Mouse (Mus musculus) MEL (cell line): ENCODE measurements around the gene Tmem108.

Experiments
- CHD1 ChIP-seq: IDR thresholded peaks from 2 replicates; pipeline ENCODE4 v1.6.1; 2012; ENCODE audit warnings: low read depth, mild to moderate bottlenecking, inconsistent platforms, low read length, improper control_type of control experiment
- CHD2 ChIP-seq: IDR thresholded peaks from 2 replicates; pipeline ENCODE4 v1.6.1; 2011; ENCODE audit warnings: low read length, improper control_type of control experiment
- CTCF ChIP-seq, 3 experiments: IDR thresholded peaks in 2 of 3; conservative IDR thresholded peaks in 1 of 3; 2 replicates each; pipeline ENCODE4 v1.5.1; 2011 to 2012; ENCODE audit warnings: low read length in 3 of 3, low read depth in 2 of 3, mild to moderate bottlenecking in 2 of 3, improper control_type of control experiment in 1 of 3, inconsistent platforms in 1 of 3, mixed read lengths in 1 of 3, moderate library complexity in 1 of 3; ENCODE audit not compliant: control insufficient read depth in 1 of 3, insufficient read depth in 1 of 3, poor library complexity in 1 of 3, severe bottlenecking in 1 of 3
- E2F4 ChIP-seq: IDR thresholded peaks from 2 replicates; pipeline ENCODE4 v1.6.1; 2011; ENCODE audit warnings: low read depth, low read length, improper control_type of control experiment, borderline replicate concordance
- ELF1 ChIP-seq: IDR thresholded peaks from 2 replicates; pipeline ENCODE4 v1.6.1; 2014; ENCODE audit warnings: low read depth, mild to moderate bottlenecking, inconsistent platforms, low read length, improper control_type of control experiment, moderate library complexity
- GATA1 ChIP-seq: IDR thresholded peaks from 2 replicates; pipeline ENCODE4 v1.6.1; 2011; ENCODE audit warnings: low read depth, low read length, improper control_type of control experiment
- MXI1 ChIP-seq: IDR thresholded peaks from 2 replicates; pipeline ENCODE4 v1.6.1; 2011; ENCODE audit warnings: mild to moderate bottlenecking, low read depth, low read length, improper control_type of control experiment
- NELFE ChIP-seq: IDR thresholded peaks from 2 replicates; pipeline ENCODE4 v1.6.1; 2011; ENCODE audit warnings: low read depth, low read length, improper control_type of control experiment
- POLR2A ChIP-seq, 2 experiments: IDR thresholded peaks; 2 replicates each; pipeline ENCODE4 v1.6.1; 2011 to 2012; ENCODE audit warnings: low read length in 2 of 2, mild to moderate bottlenecking in 2 of 2, control low read depth in 1 of 2, improper control_type of control experiment in 1 of 2, low read depth in 1 of 2, moderate library complexity in 1 of 2; ENCODE audit not compliant: control insufficient read depth in 1 of 2, insufficient read depth in 1 of 2, poor library complexity in 1 of 2
- POLR2AphosphoS2 ChIP-seq: IDR thresholded peaks from 2 replicates; pipeline ENCODE4 v1.6.1; 2011; ENCODE audit warnings: low read length, improper control_type of control experiment
- UBTF ChIP-seq: IDR thresholded peaks from 2 replicates; pipeline ENCODE4 v1.6.1; 2012; ENCODE audit warnings: low read depth, mild to moderate bottlenecking, inconsistent platforms, low read length, improper control_type of control experiment, moderate library complexity, borderline replicate concordance; ENCODE audit not compliant: insufficient read depth
- USF1 ChIP-seq: IDR thresholded peaks from 2 replicates; pipeline ENCODE4 v1.6.1; 2014; ENCODE audit warnings: low read depth, mild to moderate bottlenecking, inconsistent platforms, low read length, improper control_type of control experiment, moderate library complexity
- ZNF384 ChIP-seq: IDR thresholded peaks from 2 replicates; pipeline ENCODE4 v1.6.1; 2012; ENCODE audit warnings: low read depth, mild to moderate bottlenecking, inconsistent platforms, low read length, improper control_type of control experiment

DNA sequence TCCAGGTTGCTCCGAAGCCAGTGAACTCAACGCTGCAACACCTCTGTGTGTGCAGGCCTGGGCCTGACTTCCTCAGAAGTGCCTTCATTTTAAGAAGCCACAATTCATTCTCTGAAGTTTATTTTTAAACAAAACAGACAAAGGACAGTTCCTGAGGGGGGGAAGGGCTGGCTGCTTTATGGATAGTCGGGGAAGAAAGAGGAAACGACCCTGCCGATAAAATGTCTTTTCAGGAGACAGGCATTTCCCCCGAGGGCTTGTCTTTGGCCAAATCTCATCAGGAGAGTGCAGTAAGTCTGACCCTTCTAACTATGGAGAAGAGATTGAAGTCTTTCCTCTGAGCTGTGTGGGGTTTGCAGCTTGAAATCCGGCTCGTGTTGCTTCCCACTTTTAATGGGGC lies 276.0 kb downstream of the Tmem108 start:
- no peak for TF ChIP-seq CTCF (IDR thresholded peaks at IDR 0.05 in 2 of 3, conservative IDR thresholded peaks at IDR 0.05 in 1 of 3; ENCODE audit: control insufficient read depth in 1 of 3, insufficient read depth in 1 of 3, low read depth in 2 of 3, low read length in 3 of 3, poor library complexity in 1 of 3, severe bottlenecking in 1 of 3)
- TF ChIP-seq CHD2 = no peak
- no peak for TF ChIP-seq POLR2AphosphoS2
- no peak for TF ChIP-seq NELFE
- no peak for TF ChIP-seq MXI1
- TF ChIP-seq GATA1 = no peak
- no peak for TF ChIP-seq POLR2A (IDR thresholded peaks at IDR 0.05; ENCODE audit: control insufficient read depth in 1 of 2, insufficient read depth in 1 of 2, low read depth in 1 of 2, low read length in 2 of 2, poor library complexity in 1 of 2)
- no peak for TF ChIP-seq USF1
- no peak for TF ChIP-seq CHD1
- no peak for TF ChIP-seq E2F4
- TF ChIP-seq UBTF = no peak
- no peak for TF ChIP-seq ELF1
- no peak for TF ChIP-seq ZNF384
